Mouse (Mus musculus) layer of hippocampus, postnatal 10 days (tissue): Measurements from ENCODE around the gene Sipa1l2. TPM values are rescaled to one million over a fixed set of nuclear protein-coding genes. Genes with fewer than 3 reads are reported as not detected.

ENCODE experiments used
- DNase-seq, 2 experiments: peaks; one replicate each; pipeline ENCODE4 v3.0.0; 2021; ENCODE audit warnings: low spot score in 2 of 2
- total RNA-seq, 2 experiments: library from RNA; stranded (reverse); gene quantifications; 2 replicates each; pipeline ENCODE4 v1.2.3; 2021

Gene Sipa1l2
- total RNA-seq, 2 experiments from 2014 or later: 29.9 to 31.2 TPM

DNA sequence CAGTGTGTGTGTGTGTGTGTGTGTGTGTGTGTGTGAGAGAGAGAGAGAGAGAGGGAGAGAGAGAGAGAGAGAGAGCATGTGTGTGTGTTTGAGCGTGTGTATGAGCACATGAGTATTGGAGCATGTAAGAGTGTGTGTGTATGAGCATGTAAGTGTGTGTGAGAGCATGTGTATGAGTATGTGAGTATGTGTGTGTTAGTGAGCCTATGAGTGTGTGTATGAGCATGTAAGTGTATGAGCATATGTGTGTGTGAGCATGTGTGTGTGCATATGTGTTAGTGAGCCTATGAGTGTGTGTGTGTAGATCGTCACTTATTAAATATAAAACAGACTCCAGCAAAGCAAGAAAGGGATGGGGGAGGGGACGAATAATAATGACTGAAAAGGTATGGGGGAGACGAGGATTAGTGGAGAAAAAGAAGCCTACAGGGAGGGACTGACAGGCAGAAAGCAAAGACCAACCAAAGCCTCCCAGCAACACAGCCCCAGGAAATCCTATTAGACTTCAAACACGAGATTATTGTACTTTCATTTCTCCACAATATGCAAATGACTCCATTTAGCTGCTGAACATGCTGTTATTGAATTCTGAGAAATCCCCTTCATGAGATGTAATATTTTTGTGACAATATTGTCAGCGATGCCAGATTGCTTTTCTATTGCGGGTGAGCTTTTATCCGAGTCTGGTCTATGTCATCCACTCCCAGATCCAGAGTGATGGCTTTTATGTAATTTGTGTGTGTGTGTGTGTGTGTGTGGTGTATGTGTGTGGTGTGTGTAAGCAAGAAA lies 193.8 kb downstream of the Sipa1l2 start:
- DNase-seq: no peak

DNA sequence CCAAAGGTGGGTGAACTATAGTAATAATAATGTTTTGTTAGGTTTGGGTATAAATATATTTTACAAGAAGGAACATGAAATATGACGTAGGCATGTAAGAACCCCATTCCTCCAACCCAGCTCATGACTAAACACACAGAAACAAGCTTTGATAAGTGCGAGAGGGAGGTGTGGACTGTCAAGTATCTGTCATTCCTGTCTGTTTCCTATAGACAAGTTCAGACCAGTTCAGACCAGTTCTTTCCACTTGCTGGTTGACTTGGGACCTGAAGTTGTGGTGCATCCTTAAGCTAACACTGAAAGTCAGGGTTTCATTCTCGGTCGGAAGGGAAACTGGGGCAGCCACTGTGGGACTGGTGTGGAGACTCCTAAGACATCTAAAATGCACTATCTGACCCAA lies 197.0 kb downstream of the Sipa1l2 start:
- DNase-seq: no peak

DNA sequence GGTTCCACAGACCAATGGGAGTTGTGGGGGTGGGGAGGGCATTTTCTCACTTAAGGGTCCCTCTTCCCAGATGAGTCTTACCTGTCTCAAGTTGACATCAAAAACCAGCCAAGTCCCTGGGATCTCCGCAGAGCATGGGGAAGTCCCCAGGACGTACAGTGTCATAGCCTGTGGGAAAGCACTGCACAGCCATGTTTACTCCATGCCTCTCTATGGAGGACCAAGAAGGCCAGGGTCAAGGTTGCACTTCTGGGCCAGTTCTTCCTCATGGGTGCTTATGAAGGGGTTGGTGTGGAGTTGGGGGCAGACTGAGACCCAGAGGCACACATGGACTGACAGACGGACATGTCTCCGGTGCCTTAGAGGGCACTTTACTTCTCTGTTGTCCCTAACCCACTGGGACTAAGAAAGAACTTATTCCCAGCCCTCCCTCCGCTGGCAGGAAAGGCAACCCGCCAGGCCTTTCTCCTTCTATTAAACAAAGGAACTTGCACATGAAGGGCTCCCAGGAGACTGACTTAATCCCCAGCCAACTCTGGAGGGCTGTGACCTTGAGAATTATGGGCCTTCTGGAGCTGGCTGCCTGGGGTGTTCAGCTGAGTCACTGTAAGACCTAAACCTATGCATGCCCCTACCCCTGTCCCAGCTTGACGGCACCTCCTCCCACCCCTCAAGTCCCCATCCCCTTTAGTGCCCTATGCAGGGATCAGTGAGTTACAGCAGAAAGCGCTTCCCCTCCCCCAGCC lies 199.9 kb downstream of the Sipa1l2 start:
- DNase-seq: no peak

DNA sequence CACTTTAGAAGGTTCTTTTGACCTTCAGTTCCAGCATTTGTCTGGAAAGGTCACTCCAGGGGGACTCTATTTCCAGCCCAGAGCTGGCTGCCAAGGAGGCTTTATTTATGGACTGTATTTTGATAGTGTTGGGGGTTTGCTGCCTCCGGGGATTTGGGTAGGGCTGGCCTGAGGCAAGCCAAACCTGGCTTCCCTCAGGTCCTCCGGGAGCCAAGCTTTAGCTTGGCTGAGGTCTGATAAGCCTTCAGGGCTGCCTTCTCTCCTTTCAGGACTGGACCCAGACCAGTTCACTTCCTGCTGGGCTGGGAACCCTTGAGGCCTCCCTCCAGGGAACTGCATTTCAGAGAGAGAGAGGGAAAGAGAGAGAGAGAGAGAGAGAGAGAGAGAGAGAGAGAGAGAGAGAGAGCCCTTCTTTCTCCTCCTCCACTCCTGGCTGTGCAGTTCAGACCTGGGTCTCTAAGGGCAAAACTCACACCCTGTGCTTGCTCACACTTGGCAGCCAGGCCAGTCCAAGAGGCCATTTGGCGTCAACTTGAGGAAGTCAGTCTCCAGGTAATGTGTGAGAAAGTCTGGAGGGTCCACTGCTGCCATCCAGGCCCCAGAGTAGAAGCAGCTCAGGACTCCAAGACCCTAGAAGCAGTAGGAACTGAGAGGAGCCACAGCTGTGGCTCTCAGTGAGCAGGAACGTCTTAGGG lies 201.1 kb downstream of the Sipa1l2 start:
- DNase-seq: no peak

Other genes starting within 250 kb of the Sipa1l2 start
- gene Map10, start 100.0 kb upstream of the Sipa1l2 start, total RNA-seq: 1 to 10 TPM; 4.4 to 4.6 TPM
- gene Ntpcr, start 160.2 kb upstream of the Sipa1l2 start, total RNA-seq: 10 to 100 TPM; 19.3 to 21.7 TPM